Mouse (Mus musculus) brain, embryonic 14.5 days (tissue): ENCODE data around the gene Actr8.

Experiments
- CTCF ChIP-seq: fragments of 200-500 bp; IDR thresholded peaks from 2 replicates; pipeline ENCODE4 v1.5.1; 2012; ENCODE audit warnings: inconsistent platforms, mild to moderate bottlenecking, moderate library complexity, borderline replicate concordance; ENCODE audit not compliant: insufficient read depth, insufficient read length; ENCODE audit errors: extremely low read depth
- POLR2A ChIP-seq: fragments of 200-500 bp; IDR thresholded peaks from 2 replicates; pipeline ENCODE4 v1.6.1; 2012; ENCODE audit warnings: mild to moderate bottlenecking, inconsistent platforms, borderline replicate concordance; ENCODE audit not compliant: poor library complexity, insufficient read depth, insufficient read length, severe bottlenecking; ENCODE audit errors: extremely low read depth

DNA sequence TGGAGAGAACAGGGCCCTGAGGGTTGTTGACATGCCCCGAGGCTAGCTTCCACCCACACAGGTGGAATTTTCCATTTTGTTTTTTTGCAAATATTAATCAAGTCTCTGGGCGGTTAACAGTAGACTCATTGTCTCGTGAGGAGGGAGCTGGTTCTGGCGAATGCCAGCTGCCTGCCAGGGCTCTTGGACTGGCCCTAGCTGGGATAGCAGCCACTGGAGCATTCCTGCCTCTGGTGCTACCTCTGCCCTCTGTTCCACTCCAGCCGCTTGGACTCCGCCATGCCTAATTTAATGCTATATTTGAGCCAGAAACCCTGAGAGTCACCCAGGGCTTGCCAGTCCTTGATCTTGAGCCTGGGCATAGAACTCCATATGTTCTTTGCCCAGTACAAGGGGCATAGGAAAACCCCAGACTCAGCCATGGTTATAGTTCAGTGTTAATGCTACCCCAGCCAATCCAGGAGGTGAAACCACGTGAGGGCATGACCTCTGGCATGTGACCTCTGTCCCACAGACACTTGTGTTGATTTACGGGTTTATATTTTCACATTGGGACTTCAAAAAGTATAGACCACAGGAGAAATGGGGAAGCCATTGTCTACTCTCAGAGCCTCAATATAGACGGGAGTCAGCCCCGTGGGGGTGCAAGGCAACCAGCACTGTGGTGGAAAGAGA is 33.9 kb downstream of the Actr8 start:
- TF ChIP-seq POLR2A (no peak), CTCF (no peak)
